Mouse (Mus musculus) thymus, adult 18-20 months (tissue): ENCODE data around the gene Rps6ka5.

Source experiments
- DNase-seq, 2 experiments: peaks; one replicate each; pipeline ENCODE4 v3.0.0; 2022; ENCODE audit warnings: mixed read lengths in 2 of 2

Gene Rps6ka5

DNA sequence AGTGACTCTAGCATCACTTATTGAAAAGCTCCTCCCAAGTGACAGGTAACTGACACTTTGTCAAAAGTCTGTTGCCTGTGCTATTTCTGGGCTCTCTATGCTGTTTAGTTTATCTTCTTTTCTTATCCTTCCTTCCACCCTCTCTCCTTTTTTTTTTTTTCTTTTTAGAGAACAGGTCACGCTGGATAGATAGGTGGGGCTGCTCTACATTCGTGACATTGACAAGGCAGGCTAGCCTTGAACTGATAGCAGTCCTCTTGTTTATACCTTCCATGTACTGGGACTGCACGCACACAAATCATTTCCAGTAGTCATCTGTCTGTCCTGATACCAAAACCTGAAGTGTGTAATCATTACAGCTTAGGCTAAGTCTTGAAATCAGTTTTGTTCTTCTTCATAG is 132.1 kb downstream of the Rps6ka5 start:
- no peak for DNase-seq

GRCm38 (mm10) chr12:100586601-100587000 is 140.2 kb downstream of the Rps6ka5 start:
- no peak for DNase-seq

DNA sequence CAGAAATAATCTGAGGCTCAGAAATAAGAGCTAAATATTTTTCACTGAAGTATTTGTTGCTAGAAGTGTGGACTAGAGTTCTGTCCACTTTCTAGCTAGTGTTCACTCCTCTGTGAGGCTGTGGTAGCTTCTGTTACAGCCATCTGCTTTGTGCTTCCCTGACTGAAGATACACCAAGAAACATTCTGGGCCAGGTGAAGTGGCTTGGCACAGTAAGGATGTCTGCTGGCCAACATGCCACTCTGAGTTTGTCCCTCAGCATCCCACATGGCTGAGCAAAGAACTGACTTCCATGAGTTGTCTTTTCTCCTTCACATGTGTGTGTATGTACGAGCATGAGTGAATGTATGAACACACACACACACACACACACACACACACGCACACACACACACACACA is 147.6 kb downstream of the Rps6ka5 start:
- DNase-seq = no peak

GRCm38 (mm10) chr12:100578291-100578690 is 148.5 kb downstream of the Rps6ka5 start:
- no peak for DNase-seq

GRCm38 (mm10) chr12:100575739-100576138 is 151.0 kb downstream of the Rps6ka5 start:
- DNase-seq = no peak

DNA sequence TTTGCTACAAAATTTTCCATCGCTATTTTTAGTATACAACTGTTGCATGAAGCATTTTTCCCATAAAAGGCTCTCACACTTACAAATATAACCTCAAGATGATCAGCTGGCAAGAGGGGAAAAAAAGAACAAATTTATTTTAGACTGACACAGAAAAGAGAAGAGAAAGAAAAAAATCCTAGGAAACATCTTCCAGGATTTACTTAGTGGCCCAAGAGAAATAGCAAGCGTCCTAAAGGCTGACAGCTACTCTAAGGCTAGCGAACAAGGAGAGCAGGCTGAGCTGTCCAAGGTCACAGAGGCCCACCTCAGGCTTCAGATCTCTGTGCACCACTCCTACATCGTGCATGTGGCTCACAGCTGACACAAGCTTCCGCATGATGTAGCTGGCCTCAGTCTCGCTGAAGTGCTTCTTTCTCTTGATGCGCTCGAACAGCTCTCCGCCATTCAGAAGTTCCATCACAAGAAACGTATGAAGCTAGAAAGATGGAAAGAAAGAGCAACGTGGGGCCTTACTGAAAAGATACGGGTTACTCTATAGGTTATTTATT is 156.2 kb downstream of the Rps6ka5 start:
- no peak for DNase-seq

- DNase-seq = no peak
Observed at GRCm38 (mm10) chr12:100568831-100569230, 158.0 kb downstream of the Rps6ka5 start.

DNA sequence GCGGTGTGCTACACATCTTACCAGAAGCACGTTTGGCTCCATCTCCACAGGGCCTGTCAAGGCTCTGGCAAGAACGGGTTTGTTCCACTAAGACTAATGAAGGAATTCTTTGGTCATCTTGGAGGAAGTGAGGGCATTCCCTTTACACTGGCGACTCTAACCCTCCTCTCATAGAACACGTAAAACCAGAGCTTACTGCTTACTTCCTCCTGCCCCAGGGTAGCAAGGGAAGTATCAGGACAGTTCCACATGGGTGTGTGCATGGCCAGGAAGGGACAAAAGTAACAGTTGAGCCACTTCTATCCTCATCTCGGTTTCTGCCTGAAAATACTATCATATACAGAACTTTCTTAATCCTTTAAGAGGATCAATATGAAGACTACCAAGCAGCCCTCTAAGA is 158.7 kb downstream of the Rps6ka5 start:
- DNase-seq = no peak

- DNase-seq = no peak
Observed at GRCm38 (mm10) chr12:100567627-100568026, 159.2 kb downstream of the Rps6ka5 start.

DNA sequence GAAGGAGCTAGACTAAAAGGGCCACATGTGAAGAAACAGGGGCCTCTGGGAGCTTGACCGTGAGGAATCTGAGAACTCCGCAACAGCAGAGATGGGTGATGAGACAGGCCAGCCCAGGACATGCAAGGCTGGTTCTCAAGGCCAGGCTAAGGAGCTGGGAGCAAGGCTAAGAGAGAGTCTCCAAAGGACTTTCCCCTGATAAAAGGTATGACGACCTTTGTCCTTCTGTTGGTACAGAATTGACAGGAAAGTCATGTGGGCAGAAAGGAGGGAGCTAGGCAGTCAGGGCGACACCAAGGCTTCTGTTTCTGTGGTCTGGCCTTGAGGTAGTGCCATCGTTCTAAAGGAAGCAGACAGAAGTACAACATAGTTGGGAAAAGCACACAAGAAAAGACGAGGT is 173.1 kb downstream of the Rps6ka5 start:
- DNase-seq = no peak

- no peak for DNase-seq
Observed at GRCm38 (mm10) chr12:100551972-100552371, 174.8 kb downstream of the Rps6ka5 start.

GRCm38 (mm10) chr12:100544194-100544567 is 182.6 kb downstream of the Rps6ka5 start:
- no peak for DNase-seq

DNA sequence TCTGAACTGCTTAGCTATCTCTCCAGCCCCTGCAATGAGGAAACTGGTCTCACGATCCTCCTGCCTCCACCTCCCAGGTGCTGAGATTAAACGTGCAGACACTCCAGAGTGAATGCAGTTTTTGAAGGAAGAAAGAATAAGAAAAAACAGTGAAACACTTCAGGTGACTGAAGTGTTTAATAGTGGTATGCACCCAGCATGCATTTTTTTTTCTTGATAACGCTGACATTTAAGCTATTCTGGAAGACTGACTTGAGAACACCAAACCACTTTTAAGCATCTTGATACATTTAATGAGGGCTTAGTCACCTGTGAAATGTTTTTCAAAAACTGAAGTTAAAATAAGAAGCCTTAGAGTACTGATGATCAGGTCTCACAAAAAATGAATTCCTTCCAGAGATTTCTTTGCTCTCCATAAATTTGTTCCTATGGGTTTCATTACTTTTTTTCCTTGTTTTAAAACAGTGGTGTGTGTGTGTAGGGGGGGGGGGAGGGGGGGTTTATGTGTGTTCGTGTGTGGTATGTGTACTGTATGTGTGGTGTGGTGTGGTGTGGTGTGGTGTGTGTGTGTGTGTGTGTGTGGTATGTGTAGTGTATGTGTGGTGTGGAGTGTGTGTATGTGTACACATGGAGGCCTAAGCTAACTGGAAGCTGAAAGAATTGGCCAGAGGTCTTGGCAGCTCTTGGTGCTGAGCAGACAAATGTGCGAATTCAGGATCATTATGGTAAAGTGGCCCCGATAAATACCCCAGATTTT is 183.2 kb downstream of the Rps6ka5 start:
- no peak for DNase-seq

DNA sequence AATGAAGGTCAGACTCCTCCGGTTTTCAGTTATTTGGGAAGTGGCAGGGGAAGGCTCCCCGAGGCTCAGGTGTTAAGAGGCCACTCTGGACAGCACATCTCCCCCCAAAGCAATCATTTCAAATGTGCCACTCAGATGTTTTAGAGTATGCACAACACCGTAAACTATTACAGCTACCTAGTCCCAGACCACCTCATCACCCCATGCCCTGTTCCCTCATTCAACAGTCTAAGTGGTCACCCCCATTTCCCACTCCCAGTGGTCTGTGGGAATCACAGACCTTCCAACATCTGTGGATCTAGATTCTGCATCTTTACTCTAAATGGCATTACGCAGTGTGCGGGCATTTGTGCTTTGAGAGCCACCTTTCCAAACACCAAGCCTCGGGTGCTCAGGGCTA is 184.3 kb downstream of the Rps6ka5 start:
- no peak for DNase-seq

- no peak for DNase-seq
Observed at GRCm38 (mm10) chr12:100542076-100542475, 184.7 kb downstream of the Rps6ka5 start.

- DNase-seq = no peak
Observed at GRCm38 (mm10) chr12:100539158-100539714, 187.5 kb downstream of the Rps6ka5 start.

GRCm38 (mm10) chr12:100538445-100539157 is 188.2 kb downstream of the Rps6ka5 start:
- DNase-seq = no peak

DNA sequence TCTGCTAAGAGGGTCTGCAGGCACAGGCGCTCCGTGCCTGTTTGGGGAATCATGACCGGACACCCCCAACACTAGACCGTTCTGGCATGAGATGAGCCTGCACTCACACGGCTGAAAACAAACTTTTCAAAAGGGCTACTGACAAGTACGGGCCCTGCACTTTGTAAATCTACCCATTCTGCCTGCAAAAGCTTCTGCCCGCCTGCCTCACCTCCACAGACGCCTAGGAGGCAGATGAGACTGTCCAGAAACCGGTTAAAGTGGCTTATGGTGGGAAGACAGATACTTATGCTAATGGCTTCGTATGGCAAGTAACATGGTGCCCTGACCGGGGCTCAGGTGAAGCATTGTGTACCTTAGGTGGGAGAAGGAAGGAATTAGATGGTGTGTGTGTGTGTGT is 189.7 kb downstream of the Rps6ka5 start:
- DNase-seq = no peak

- no peak for DNase-seq
Observed at GRCm38 (mm10) chr12:100535028-100535427, 191.8 kb downstream of the Rps6ka5 start.

DNA sequence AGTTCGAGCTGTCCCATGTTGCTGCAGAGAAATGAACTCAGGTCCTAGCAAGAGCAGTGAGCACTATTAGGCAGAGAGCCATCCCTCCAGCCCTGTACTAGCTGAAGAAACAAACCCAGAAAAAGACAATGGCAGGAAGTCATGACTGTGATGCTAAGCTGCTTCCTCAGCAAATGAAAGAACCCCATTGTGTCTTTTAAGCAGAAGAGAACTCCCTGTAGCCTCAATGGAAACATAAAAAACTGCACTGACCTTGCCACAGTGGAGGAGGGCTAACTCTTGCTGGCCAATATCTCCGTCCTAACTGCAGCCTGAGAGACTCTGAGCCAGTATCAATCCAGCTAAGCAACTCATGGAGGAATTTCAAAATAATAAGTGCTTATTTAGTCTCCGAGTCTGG is 192.8 kb downstream of the Rps6ka5 start:
- no peak for DNase-seq

DNA sequence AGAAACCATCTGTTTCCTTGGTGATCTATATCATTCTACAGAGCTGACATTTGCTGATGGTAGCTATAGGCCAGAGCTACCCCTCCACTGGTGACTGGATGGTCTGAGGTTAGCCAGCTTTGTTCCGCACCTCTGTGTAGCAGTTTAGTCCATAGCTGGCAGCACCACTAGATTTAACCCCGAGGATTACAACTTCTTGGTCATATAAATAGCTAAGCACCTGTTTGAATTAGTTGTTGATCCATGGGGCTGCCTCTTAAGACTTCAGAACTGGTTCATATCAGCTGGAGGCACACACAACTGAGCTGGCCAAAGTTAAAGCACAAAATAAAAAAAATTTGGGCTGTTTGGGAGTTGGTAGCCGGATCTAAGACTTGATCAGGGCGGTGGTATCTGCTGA is 193.6 kb downstream of the Rps6ka5 start:
- DNase-seq = no peak

DNA sequence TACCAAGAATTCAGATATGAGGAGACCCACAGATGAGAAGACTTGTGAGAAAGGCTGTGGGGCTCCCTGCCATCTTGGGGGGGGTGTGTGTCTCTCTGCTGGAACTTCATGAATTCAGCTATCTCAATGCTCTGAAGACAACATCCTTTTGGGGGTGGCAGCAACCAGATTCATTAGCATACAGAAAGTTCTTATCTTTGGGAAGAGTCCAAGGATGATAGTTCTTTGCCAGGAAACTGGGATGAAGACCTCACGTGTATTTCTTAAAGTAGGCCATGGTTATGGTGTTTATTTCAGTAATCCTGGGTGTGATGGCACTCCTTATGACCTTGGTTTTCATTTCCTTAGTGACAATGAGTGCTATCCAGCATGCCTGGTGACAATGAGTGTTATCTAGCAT is 195.0 kb downstream of the Rps6ka5 start:
- no peak for DNase-seq

DNA sequence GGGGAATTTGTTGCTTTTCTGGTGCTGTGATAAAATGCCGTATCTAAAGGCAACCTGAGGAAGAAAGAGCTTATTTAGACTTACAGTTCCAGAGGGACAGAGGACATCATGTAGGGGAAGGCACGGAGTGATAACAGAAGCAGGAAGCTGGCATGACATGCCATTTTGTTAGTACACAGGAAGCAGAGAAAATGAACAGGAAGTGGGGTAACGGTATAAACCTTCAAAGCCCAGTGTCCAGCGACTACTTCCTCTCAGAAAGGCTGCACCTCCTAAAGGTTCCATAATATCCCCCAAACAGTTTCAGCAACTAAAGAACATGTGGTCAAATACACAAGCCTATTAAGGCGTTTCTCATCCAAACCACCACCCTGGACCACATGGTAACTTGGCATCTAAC is 195.9 kb downstream of the Rps6ka5 start:
- DNase-seq = no peak

DNA sequence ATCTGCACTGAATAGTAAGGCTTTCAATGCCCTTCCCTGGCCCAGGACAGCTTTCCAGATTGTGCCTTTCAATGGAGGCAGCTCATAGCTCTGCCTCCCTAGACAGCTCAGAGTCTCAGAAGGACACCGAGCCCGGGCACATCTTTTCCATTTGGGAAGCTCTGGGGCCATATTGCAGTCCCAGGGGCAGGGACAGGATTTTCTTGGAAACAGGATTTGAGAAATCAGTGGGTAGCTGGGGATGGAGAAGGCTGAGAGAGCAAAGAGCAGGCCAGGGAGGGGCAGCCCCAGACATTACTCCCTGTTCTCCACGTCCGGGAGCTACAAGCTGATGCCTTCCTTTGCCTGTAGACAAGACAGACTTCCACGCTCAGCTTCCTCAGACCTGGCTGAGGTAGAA is 197.1 kb downstream of the Rps6ka5 start:
- no peak for DNase-seq
